Mouse (Mus musculus) CH12.LX (cell line): ENCODE results near the gene Esrra. TPM values are rescaled to one million over a fixed set of nuclear protein-coding genes. Genes with fewer than 3 reads are reported as not detected.

Source experiments
- DNase-seq: peaks from one replicate; pipeline ENCODE4 v3.0.0-alpha.2; 2013; ENCODE audit errors: extremely low read depth
- H3K27ac ChIP-seq: 2 replicates; pipeline ENCODE4 v1.5.1; 2012; ENCODE audit warnings: low read depth, mild to moderate bottlenecking, control low read depth, moderate library complexity; ENCODE audit not compliant: insufficient read depth
- H3K27me3 ChIP-seq: replicated peaks from 2 replicates; pipeline ENCODE3; 2012; ENCODE audit warnings: inconsistent platforms
- H3K36me3 ChIP-seq, 2 experiments: replicated peaks in 1 of 2; 2 replicates each; pipeline versions ENCODE3 to v1.6.1; 2012; ENCODE audit warnings: inconsistent platforms in 1 of 2, low read length in 1 of 2, mild to moderate bottlenecking in 1 of 2, mixed read lengths in 1 of 2, moderate library complexity in 1 of 2; ENCODE audit not compliant: control insufficient read depth in 1 of 2, insufficient read depth in 1 of 2
- H3K4me1 ChIP-seq, 2 experiments: 2 replicates each; pipeline ENCODE4 v1.6.1; 2012; ENCODE audit warnings: inconsistent platforms in 1 of 2, moderate library complexity in 1 of 2; ENCODE audit not compliant: insufficient read depth in 2 of 2, control insufficient read depth in 1 of 2
- H3K4me2 ChIP-seq: 2 replicates; pipeline ENCODE4 v1.6.1; 2012; ENCODE audit warnings: low read depth, mild to moderate bottlenecking, control low read depth; ENCODE audit not compliant: poor library complexity, insufficient read depth, severe bottlenecking
- H3K4me3 ChIP-seq, 3 experiments: fragments of 150-350 bp in 1 of 3; sonication (generic) in 1 of 3; replicated peaks in 1 of 3; 2 replicates each; pipeline versions ENCODE3 to v1.5.1; 2011 to 2012; ENCODE audit warnings: low read depth in 2 of 3, low read length in 2 of 3, mild to moderate bottlenecking in 2 of 3, moderate library complexity in 2 of 3, control low read depth in 1 of 3, improper control_type of control experiment in 1 of 3, inconsistent platforms in 1 of 3, mixed read lengths in 1 of 3; ENCODE audit not compliant: poor library complexity in 1 of 3
- H3K79me2 ChIP-seq: replicated peaks from 2 replicates; pipeline ENCODE4 v1.6.1; 2012; ENCODE audit warnings: mild to moderate bottlenecking, moderate library complexity; ENCODE audit not compliant: control insufficient read depth, poor library complexity, insufficient read depth, severe bottlenecking; ENCODE audit errors: extremely low read depth
- H3K9ac ChIP-seq: 2 replicates; pipeline ENCODE4 v1.6.1; 2012; ENCODE audit warnings: low read depth, mild to moderate bottlenecking, control low read depth, moderate library complexity; ENCODE audit not compliant: insufficient read depth
- H3K9me3 ChIP-seq: replicated peaks from 2 replicates; pipeline ENCODE3; 2012; ENCODE audit warnings: low read length, inconsistent platforms, mixed read lengths
- BHLHE40 ChIP-seq: IDR thresholded peaks from 2 replicates; pipeline ENCODE4 v1.6.1; 2011; ENCODE audit warnings: mild to moderate bottlenecking, low read depth, low read length, improper control_type of control experiment
- CTCF ChIP-seq, 2 experiments: IDR thresholded peaks in 1 of 2; conservative IDR thresholded peaks in 1 of 2; 2 replicates each; pipeline ENCODE4 v1.5.1; 2011 to 2012; ENCODE audit warnings: low read depth in 2 of 2, low read length in 2 of 2, improper control_type of control experiment in 1 of 2, inconsistent platforms in 1 of 2, mild to moderate bottlenecking in 1 of 2, moderate library complexity in 1 of 2
- E2F4 ChIP-seq: IDR thresholded peaks from 2 replicates; pipeline ENCODE4 v1.6.1; 2011; ENCODE audit warnings: low read depth, low read length, improper control_type of control experiment; ENCODE audit not compliant: insufficient replicate concordance
- EP300 ChIP-seq: IDR thresholded peaks from 2 replicates; pipeline ENCODE4 v1.6.1; 2011; ENCODE audit warnings: low read length, improper control_type of control experiment
- ETS1 ChIP-seq: conservative IDR thresholded peaks from 2 replicates; pipeline ENCODE4 v1.6.1; 2012; ENCODE audit warnings: low read depth, mild to moderate bottlenecking, inconsistent platforms, low read length, improper control_type of control experiment, moderate library complexity
- GABPA ChIP-seq: IDR thresholded peaks from 2 replicates; pipeline ENCODE4 v1.6.1; 2012; ENCODE audit warnings: low read depth, low read length, improper control_type of control experiment, inconsistent platforms; ENCODE audit not compliant: insufficient replicate concordance
- HCFC1 ChIP-seq: IDR thresholded peaks from 2 replicates; pipeline ENCODE4 v1.6.1; 2012; ENCODE audit warnings: low read depth, mild to moderate bottlenecking, inconsistent platforms, low read length, improper control_type of control experiment
- IRF4 ChIP-seq: IDR thresholded peaks from 2 replicates; pipeline ENCODE4 v1.6.1; 2014; ENCODE audit warnings: low read depth, mild to moderate bottlenecking, inconsistent platforms, low read length, improper control_type of control experiment
- JUN ChIP-seq: IDR thresholded peaks from 2 replicates; pipeline ENCODE4 v1.6.1; 2011; ENCODE audit warnings: low read depth, mild to moderate bottlenecking, low read length, improper control_type of control experiment, moderate library complexity; ENCODE audit not compliant: insufficient read depth
- JUND ChIP-seq: conservative IDR thresholded peaks from 2 replicates; pipeline ENCODE4 v1.6.1; 2011; ENCODE audit warnings: low read depth, low read length, improper control_type of control experiment
- KAT2A ChIP-seq: IDR thresholded peaks from 2 replicates; pipeline ENCODE4 v1.6.1; 2012; ENCODE audit warnings: low read length, improper control_type of control experiment, inconsistent platforms; ENCODE audit not compliant: insufficient replicate concordance
- MAFK ChIP-seq: IDR thresholded peaks from 2 replicates; pipeline ENCODE4 v1.6.1; 2011; ENCODE audit warnings: low read length, improper control_type of control experiment; ENCODE audit not compliant: insufficient replicate concordance
- MAX ChIP-seq: IDR thresholded peaks from 2 replicates; pipeline ENCODE4 v1.6.1; 2011; ENCODE audit warnings: low read length, improper control_type of control experiment
- MAZ ChIP-seq: IDR thresholded peaks from 2 replicates; pipeline ENCODE4 v1.6.1; 2012; ENCODE audit warnings: low read depth, mild to moderate bottlenecking, inconsistent platforms, low read length, improper control_type of control experiment, moderate library complexity
- MXI1 ChIP-seq: IDR thresholded peaks from 2 replicates; pipeline ENCODE4 v1.6.1; 2011; ENCODE audit warnings: mild to moderate bottlenecking, low read depth, low read length, improper control_type of control experiment
- MYC ChIP-seq: IDR thresholded peaks from 2 replicates; pipeline ENCODE4 v1.6.1; 2011; ENCODE audit warnings: low read depth, mild to moderate bottlenecking, improper control_type of control experiment, low read length
- NELFE ChIP-seq: IDR thresholded peaks from 2 replicates; pipeline ENCODE4 v1.6.1; 2011; ENCODE audit warnings: low read depth, low read length, improper control_type of control experiment
- POLR2A ChIP-seq: IDR thresholded peaks from 2 replicates; pipeline ENCODE4 v1.6.1; 2011; ENCODE audit warnings: low read depth, mild to moderate bottlenecking, improper control_type of control experiment, low read length
- POLR2AphosphoS2 ChIP-seq: IDR thresholded peaks from 2 replicates; pipeline ENCODE4 v1.6.1; 2011; ENCODE audit warnings: low read depth, low read length, improper control_type of control experiment
- RCOR1 ChIP-seq: conservative IDR thresholded peaks from 2 replicates; pipeline ENCODE4 v1.6.1; 2012; ENCODE audit warnings: low read depth, mild to moderate bottlenecking, inconsistent platforms, low read length, improper control_type of control experiment
- SIN3A ChIP-seq: IDR thresholded peaks from 2 replicates; pipeline ENCODE4 v1.6.1; 2012; ENCODE audit warnings: low read length, improper control_type of control experiment, inconsistent platforms
- SMC3 ChIP-seq: IDR thresholded peaks from 2 replicates; pipeline ENCODE4 v1.6.1; 2011; ENCODE audit warnings: low read depth, low read length, improper control_type of control experiment
- TBP ChIP-seq: conservative IDR thresholded peaks from 2 replicates; pipeline ENCODE4 v1.6.1; 2011; ENCODE audit warnings: low read depth, low read length, improper control_type of control experiment
- USF1 ChIP-seq: IDR thresholded peaks from 2 replicates; pipeline ENCODE4 v1.6.1; 2014; ENCODE audit warnings: low read depth, mild to moderate bottlenecking, inconsistent platforms, low read length, improper control_type of control experiment
- USF2 ChIP-seq: conservative IDR thresholded peaks from 2 replicates; pipeline ENCODE4 v1.6.1; 2011; ENCODE audit warnings: low read depth, low read length, improper control_type of control experiment
- ZC3H11A ChIP-seq: IDR thresholded peaks from 2 replicates; pipeline ENCODE4 v1.6.1; 2012; ENCODE audit warnings: low read depth, mild to moderate bottlenecking, inconsistent platforms, low read length, improper control_type of control experiment
- ZMIZ1 ChIP-seq: IDR thresholded peaks from 2 replicates; pipeline ENCODE4 v1.6.1; 2012; ENCODE audit warnings: low read depth, mild to moderate bottlenecking, inconsistent platforms, low read length, improper control_type of control experiment
- ZNF384 ChIP-seq: IDR thresholded peaks from 2 replicates; pipeline ENCODE4 v1.6.1; 2012; ENCODE audit warnings: low read depth, low read length, improper control_type of control experiment, inconsistent platforms
- dilution Hi-C: fragments of 300-500 bp; cut with MboI; formaldehyde crosslinking; loops from 2 replicates; pipeline ENCODE4 v1.14.3; 2020; ENCODE audit warnings: low sequenced_read_pairs; ENCODE audit not compliant: extremely low pct_unique_long_range_greater_than_20kb, extremely low pct_ligation_motif_present
- in situ Hi-C: fragments of 300-500 bp; cut with MboI; formaldehyde crosslinking; loops from 3 replicates; pipeline ENCODE4 v1.14.3; 2019; ENCODE audit warnings: low sequenced_read_pairs, low pct_ligation_motif_present, low pct_unique_long_range_greater_than_20kb, mixed read lengths
- polyA plus RNA-seq: library from polyadenylated mRNA; unstranded; fragments of >175 nt; gene quantifications from 2 replicates; pipeline ENCODE4 v1.2.1, GENCODE M21; 2012; ENCODE audit warnings: low read depth; ENCODE audit not compliant: insufficient read length
- total RNA-seq, 2 experiments: library from RNA; depleted of rRNA; stranded (reverse); fragments of 300-350 nt in 1 of 2; fragments of >200 nt in 1 of 2; gene quantifications; 2 replicates each; pipeline ENCODE4 v1.2.3; 2012 to 2014

Gene Esrra
- total and polyA plus RNA-seq, 3 experiments: 13.6 to 28.7 (median 15.6) TPM

DNA sequence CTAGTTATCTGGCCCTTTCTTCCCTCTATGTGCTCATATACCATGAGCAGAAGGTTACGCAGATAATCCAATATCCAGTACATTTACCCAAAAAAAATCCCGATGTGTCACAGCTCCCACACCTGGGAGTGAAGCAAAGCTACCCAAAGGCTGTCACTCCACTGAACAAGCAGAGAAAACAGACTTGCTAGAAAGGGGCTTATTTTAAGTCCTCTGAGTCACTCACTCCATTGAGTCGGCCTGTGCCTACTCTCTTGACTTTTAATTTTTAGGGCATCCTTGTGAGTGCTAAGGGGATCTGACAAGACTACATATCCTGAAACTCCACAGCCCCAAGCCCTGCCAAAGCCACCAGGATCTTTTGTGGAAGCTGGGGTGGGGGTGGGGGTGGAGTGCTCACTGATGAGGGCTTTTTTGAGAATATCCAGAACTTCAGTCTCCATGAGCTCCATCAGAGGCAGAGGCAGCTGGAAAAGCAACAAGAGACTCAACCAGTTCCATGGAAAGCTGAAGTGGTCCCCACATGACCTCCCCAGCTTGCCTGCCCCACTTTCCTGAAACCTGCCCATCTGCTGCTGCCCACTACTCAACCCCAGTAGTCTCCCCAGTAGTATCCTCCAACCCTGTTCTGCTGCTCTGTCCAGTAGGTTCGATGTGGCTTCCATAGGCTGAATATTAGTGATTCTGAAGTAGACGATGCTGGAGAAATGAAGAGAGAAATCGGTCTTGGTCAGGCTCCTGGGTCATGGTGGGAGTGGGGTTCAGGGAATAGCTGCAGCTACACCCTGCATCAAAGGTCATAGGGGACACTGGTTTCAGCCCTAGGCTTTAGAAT is 1.5 kb upstream of the Esrra start:
- dilution Hi-C loops (no loop called here), in situ Hi-C loops (loop anchor here (5.0 kb wide), 1 partner anchor 51 kb away; no protein-coding TSS in a partner anchor)
- Histone ChIP-seq H3K4me2 (peak overlapping the region; percentile 92), H3K4me3 (peak overlapping the region in 2 of 3 experiments; percentile 3 to 74), H3K27me3 (peaks cover 3% of the 10 kb centered on the region), H3K9ac (peak overlapping the region; percentile 60; the same call in 1 of the 2 replicates), H3K27ac (no peak overlapping the region), H3K79me2 (0 out of 2 replicates have a peak, but pooled peaks cover 3% of the 10 kb centered on the region), H3K9me3 (no peaks in the 10 kb centered on the region)
- TF ChIP-seq EP300: 0 out of 2 replicates have a peak, but pooled peaks have one; percentile 3
- TF ChIP-seq KAT2A: no peak
- TF ChIP-seq, all 38 proteins: peak for 1
- H3K4me1 ChIP-seq: peaks cover 11 to 32% of the 10 kb centered on the region in 2 experiments
- H3K36me3 ChIP-seq: peaks cover 0 to 21% of the 10 kb centered on the region in 2 experiments
- DNase-seq: peak; percentile 21

DNA sequence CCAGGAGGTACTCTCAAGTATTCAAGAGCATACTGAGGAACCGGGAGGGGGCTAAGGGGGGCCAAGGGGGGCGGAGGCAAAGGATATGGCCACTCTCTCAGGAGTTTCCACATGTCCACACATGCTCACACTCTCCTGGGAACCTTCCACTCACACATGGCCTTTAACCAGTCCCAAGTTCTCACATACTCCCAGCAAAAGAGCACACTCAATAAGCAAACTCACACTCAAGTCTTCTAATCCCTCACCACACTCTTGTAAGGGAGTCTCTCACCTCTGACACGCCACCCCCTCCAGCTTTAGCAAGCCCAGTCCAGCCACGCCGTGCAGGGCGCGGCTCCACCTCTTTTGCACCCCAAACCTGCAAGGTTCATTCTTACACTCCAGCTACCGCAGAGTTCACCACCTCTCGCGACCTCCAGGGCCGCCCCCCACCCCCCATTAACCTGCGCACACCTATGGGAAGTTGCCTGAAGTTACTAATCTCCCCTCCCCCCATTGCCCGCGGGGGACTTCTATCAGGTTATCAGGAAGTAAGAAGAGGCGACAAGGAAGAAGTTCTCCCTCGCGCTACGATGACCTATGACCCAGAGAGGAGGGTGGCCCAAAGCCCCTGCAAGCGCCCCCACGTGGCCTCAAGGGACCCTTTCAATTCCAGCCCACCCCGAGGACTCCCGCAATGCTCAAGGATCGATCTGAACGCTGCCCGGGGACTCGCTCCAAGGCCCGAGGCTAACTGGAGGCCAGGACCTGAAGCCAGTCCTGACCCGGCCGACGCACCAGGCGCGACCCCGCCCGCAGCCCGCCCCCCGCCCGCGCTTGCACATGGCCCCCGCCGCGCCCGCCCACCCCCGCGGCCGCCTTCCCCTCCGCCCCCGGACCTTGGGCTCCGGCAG is 624 bp downstream of the Esrra start:
- Histone ChIP-seq H3K9me3 (no peaks in the 10 kb centered on the region), H3K27ac (peak overlapping the region; percentile 21; the same call in 1 of the 2 replicates), H3K79me2 (0 out of 2 replicates have a peak, but pooled peaks cover 3% of the 10 kb centered on the region), H3K4me2 (peak overlapping the region; percentile 80), H3K27me3 (peaks cover 3% of the 10 kb centered on the region), H3K36me3 (peaks cover 0 to 33% of the 10 kb centered on the region in 2 experiments), H3K4me3 (peak overlapping the region; percentile 74 to 90 (median 78)), H3K9ac (peak overlapping the region; percentile 81), H3K4me1 (peaks cover 11 to 32% of the 10 kb centered on the region in 2 experiments)
- peak; percentile 56 for DNase-seq
- in situ Hi-C loops: loop anchor here (5.0 kb wide), 1 partner anchor 49 kb away; no protein-coding TSS in a partner anchor
- dilution Hi-C loops: no loop called here
- TF ChIP-seq E2F4 (no peak), JUN (no peak), NELFE (no peak; the same call in 1 of the 2 replicates), ZMIZ1 (no peak), ETS1 (no peak), ZC3H11A (no peak), GABPA (no peak), USF1 (no peak), IRF4 (no peak), USF2 (no peak), BHLHE40 (no peak), MAX (no peak), MAZ (no peak), POLR2A (peak; percentile 46; the same call in 1 of the 2 replicates), MYC (no peak), TBP (no peak), ZNF384 (no peak), POLR2AphosphoS2 (no peak), RCOR1 (no peak), MXI1 (0 out of 2 replicates have a peak, but pooled peaks have one; percentile 16), JUND (no peak), HCFC1 (0 out of 2 replicates have a peak, but pooled peaks have one; percentile 23), MAFK (no peak), SIN3A (peak; percentile 59; the same call in 1 of the 2 replicates), SMC3 (no peak), CTCF (conservative IDR thresholded peaks at IDR 0.05 in 1 of 2, IDR thresholded peaks at IDR 0.05 in 1 of 2; ENCODE audit: low read depth in 2 of 2, low read length in 2 of 2) (peak in 1 of 2 experiments; percentile 31; a peak in 2 of 4 replicates)
